Mouse (Mus musculus): ENCODE data around the gene Hs2st1.

DNA sequence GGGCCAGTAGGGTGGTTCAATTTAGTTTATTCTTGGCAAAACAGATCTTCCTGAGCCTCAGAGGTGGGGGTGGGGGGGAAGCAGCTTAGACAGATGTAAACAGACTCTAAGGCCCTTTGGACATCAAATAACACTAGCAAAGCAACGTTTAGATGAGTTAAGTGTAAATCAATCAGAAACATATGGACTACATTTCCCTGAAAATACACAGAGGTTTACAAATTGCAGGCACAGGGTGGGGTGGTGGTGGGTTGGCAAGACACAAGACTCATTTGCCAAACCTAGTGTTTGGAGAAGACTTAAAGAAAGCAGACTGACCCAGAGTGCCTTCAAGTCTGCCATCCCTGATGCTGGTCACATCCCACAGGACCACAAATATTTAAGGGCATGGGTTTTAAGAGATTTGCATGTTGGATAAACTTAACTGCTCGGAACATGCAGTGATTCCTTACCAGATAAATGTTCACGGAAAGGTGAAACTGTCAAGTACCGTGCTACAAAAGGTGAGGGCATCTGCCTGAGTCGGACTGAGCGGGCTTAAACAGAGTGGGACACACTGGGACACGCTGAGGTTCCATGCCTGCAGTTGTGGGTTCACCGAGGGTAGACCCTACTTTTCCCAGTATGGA is 158.2 kb downstream of the Hs2st1 start:
- TF ChIP-seq POLR2A (IDR thresholded peaks at IDR 0.05; ENCODE audit: low read depth, low read length) = no peak
- TF ChIP-seq CTCF (conservative IDR thresholded peaks at IDR 0.05; ENCODE audit: insufficient read depth, insufficient read length, low read depth, low read length) = no peak

Measured in kidney, adult 2 months (tissue).